Mouse (Mus musculus) embryonic facial prominence, embryonic 10.5 days (tissue): ENCODE measurements around the gene Traf3ip1. TPM values are rescaled to one million over a fixed set of nuclear protein-coding genes. Genes with fewer than 3 reads are reported as not detected.

Source experiments
- DNase-seq: peaks from one replicate; pipeline ENCODE4 v3.0.0-alpha.2; 2017; ENCODE audit warnings: low spot score
- H3K27ac ChIP-seq: fragments of 300-500 bp; sonication (generic); replicated peaks from 2 replicates; pipeline ENCODE4 v1.5.1; 2016; ENCODE audit warnings: mild to moderate bottlenecking
- H3K27me3 ChIP-seq: fragments of 300-500 bp; sonication (generic); replicated peaks from 2 replicates; pipeline ENCODE4 v1.6.1; 2016; ENCODE audit warnings: low read depth, mild to moderate bottlenecking; ENCODE audit not compliant: poor library complexity, severe bottlenecking
- H3K36me3 ChIP-seq: fragments of 300-500 bp; sonication (generic); replicated peaks from 2 replicates; pipeline ENCODE4 v1.6.1; 2016; ENCODE audit warnings: mild to moderate bottlenecking, moderate library complexity
- H3K4me1 ChIP-seq: fragments of 300-500 bp; sonication (generic); 2 replicates; pipeline ENCODE4 v1.6.1; 2016
- H3K4me3 ChIP-seq: fragments of 300-500 bp; sonication (generic); 2 replicates; pipeline ENCODE4 v1.5.1; 2016; ENCODE audit warnings: mild to moderate bottlenecking, moderate library complexity
- H3K9me3 ChIP-seq: fragments of 300-500 bp; sonication (generic); 2 replicates; pipeline ENCODE4 v1.6.1; 2016; ENCODE audit warnings: mild to moderate bottlenecking
- WGBS: fragments of 180-500 bp; shearing (Covaris S2); methylation state at CpG from one replicate; pipeline ENCODE4 v1.1.7; 2016; 5-methylcytosine and 5-hydroxymethylcytosine counted together
- polyA plus RNA-seq: library from polyadenylated mRNA; unstranded; fragments of >200 nt; fragmentation: Nextera tagmentation; extraction: Ambion mirVana; gene quantifications from 2 replicates; pipeline ENCODE4 v1.2.1, GENCODE M21; 2016

Gene Traf3ip1
- polyA plus RNA-seq, 1 experiment from 2014 or later = 12.4 TPM

DNA sequence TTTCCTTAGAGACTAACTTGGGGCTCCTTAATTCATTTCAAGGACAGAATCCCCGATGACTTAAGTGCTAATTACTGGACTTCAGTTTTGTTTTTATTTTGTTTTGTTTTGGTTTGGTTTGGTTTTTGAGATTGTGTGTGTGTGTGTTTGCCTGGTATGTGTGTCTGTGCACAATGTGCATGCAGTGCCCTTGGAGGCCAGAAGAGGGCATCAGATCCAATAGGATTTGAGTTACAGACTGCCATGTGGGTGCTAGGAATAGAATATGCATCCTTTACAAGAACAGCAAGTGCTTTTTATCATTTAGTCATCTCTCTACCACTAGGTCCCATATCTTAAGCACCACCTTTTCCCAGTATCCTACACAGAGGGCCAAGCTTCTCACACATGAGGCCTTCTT lies 15.5 kb upstream of the Traf3ip1 start:
- no peaks in the 10 kb centered on the region for H3K9me3 ChIP-seq
- no peak overlapping the region for H3K4me3 ChIP-seq
- H3K27ac ChIP-seq = no peak overlapping the region
- no peaks in the 10 kb centered on the region for H3K27me3 ChIP-seq
- WGBS = 96% methylated on average over 1 of the region's 1 CpGs
- H3K4me1 ChIP-seq = peaks cover 9% of the 10 kb centered on the region; the same call in 1 of the 2 replicates
- DNase-seq = no peak
- H3K36me3 ChIP-seq = no peaks in the 10 kb centered on the region

DNA sequence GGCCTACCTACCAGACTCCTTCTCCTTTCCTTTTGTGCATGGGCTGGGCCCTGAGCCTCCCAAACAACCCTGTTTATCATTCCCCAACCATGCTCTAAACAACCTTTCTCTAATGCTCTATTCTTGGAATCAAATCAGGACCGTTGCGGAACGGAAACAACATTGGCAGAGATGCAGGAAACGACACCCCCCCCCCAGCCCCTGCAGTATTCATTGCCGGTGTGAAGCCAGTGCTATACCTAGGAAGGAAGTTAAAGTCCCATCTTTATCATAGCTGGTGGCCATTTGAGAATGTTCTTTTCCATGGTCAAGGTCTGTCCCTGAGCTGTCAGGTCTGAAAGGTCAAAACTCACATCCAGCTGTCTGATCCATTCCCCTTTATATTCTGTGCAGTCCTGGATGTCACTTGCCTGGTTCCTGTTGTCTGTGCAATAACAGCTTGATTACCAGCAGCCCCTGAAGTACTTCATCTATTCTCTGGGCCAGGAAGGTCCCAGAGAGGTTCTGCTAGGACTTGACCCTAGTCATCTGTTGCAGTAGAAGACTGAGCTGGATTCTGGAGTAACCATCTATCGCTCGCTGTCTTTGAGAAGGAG lies 11.7 kb upstream of the Traf3ip1 start:
- WGBS = 86% methylated on average over 7 of the region's 7 CpGs
- Histone ChIP-seq H3K27me3 (no peaks in the 10 kb centered on the region), H3K9me3 (no peaks in the 10 kb centered on the region), H3K4me1 (peaks cover 9% of the 10 kb centered on the region; the same call in 1 of the 2 replicates), H3K4me3 (no peak overlapping the region), H3K36me3 (no peaks in the 10 kb centered on the region), H3K27ac (no peak overlapping the region)
- no peak for DNase-seq

DNA sequence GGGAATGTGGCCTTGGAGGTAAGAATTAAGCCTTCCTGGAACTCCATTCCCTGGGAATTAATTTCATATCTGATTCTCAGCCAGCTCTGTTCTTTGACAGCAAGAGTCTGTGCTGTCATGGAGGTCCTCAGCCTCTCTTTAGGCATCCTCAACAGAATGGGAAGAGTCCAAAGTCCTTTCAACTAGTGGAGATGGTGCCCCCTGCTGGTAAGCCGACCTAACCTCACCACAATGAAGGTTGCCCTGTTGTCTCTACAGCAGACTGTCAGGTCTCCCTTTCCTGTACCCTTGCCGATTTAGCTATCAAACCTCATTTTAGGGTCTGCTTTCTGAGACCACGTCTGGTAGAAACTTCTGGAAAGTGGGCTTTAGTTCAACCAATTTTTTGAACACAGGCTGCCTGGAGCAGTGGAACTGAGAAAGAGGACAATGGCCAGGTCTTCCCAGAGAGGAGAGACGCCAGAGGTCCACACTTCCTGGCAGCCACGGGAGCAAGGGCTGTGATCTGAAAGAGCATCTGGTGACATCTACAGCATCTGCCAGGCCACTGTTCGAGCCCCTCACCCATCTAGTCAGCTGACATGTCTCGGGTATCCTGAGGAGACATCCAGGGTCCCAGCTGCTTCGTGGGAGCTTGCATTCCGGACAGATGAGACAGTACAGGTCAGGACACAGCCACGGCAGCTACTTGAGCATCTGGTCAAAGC lies 11.0 kb upstream of the Traf3ip1 start:
- DNase-seq = peak; percentile 78
- Histone ChIP-seq H3K4me3 (no peak overlapping the region), H3K4me1 (peaks cover 9% of the 10 kb centered on the region; the same call in 1 of the 2 replicates), H3K27ac (no peak overlapping the region), H3K27me3 (no peaks in the 10 kb centered on the region), H3K9me3 (no peaks in the 10 kb centered on the region), H3K36me3 (no peaks in the 10 kb centered on the region)
- 46% methylated on average over 10 of the region's 10 CpGs for WGBS

DNA sequence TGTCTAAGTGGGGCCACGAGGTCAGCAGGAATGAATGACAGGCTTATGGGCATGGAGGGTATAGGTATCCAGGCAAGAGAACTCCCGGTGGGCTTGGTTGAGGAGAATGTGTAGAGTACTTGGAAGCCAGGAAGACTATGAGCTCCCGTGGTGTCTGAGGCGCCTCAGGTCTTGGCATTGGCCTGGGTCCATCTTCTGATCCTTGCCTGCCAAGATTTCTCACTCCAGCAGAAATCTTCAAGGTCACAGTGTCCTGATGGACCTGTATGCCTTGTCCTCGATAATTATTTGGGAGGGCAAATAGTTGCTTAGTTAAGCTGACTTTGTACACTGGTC lies 10.5 kb upstream of the Traf3ip1 start:
- Histone ChIP-seq H3K9me3 (no peaks in the 10 kb centered on the region), H3K4me3 (no peak overlapping the region), H3K4me1 (peaks cover 9% of the 10 kb centered on the region; the same call in 1 of the 2 replicates), H3K27ac (no peak overlapping the region), H3K27me3 (no peaks in the 10 kb centered on the region), H3K36me3 (no peaks in the 10 kb centered on the region)
- DNase-seq = no peak
- WGBS = 73% methylated on average over 5 of the region's 5 CpGs

DNA sequence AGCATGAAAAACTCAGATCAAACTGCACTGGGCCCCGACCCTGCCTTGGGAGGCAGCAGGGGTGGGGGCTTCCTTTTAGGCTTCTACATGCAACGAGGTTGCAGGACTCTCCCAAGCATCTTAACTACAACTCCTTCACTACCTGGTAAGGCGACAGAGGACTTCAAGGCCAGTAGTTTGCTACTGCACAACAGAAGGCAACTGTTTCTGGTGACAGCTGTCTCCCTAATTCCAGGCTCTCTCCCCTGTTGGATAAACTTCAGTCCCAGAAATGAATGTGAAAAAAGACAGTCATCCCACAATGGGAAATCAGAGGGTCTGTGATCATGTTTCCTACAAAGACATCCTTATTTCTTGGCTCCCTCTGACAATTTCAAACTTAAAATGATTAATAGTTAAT lies 9.0 kb upstream of the Traf3ip1 start:
- WGBS = 65% methylated on average over 3 of the region's 3 CpGs
- Histone ChIP-seq H3K36me3 (no peaks in the 10 kb centered on the region), H3K9me3 (no peaks in the 10 kb centered on the region), H3K27me3 (no peaks in the 10 kb centered on the region), H3K4me3 (no peak overlapping the region), H3K27ac (no peak overlapping the region), H3K4me1 (peaks cover 9% of the 10 kb centered on the region; the same call in 1 of the 2 replicates)
- no peak for DNase-seq

DNA sequence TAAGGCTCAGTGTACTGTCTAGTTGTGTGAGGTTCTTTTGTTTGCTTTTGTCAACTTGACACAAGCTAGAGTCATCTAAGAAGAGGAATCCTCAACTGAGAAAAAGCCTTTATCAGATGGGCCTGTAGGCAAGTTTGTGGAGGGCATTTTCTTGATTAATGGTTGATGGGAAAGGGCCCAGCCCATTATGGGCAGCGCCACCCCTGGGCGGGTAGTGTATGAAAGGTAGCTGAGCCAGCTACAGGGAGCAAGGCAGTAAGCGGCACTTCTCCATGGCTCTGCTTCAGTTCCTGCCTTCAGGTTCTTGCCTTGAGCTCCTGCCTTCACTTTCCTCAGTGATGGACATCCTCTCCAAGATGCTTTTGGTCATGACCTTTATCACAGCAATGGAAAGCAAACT lies 8.3 kb upstream of the Traf3ip1 start:
- DNase-seq = no peak
- 75% methylated on average over 3 of the region's 3 CpGs for WGBS
- Histone ChIP-seq H3K36me3 (no peaks in the 10 kb centered on the region), H3K27me3 (no peaks in the 10 kb centered on the region), H3K4me1 (peaks cover 9% of the 10 kb centered on the region; the same call in 1 of the 2 replicates), H3K4me3 (no peak overlapping the region), H3K9me3 (no peaks in the 10 kb centered on the region), H3K27ac (no peak overlapping the region)

DNA sequence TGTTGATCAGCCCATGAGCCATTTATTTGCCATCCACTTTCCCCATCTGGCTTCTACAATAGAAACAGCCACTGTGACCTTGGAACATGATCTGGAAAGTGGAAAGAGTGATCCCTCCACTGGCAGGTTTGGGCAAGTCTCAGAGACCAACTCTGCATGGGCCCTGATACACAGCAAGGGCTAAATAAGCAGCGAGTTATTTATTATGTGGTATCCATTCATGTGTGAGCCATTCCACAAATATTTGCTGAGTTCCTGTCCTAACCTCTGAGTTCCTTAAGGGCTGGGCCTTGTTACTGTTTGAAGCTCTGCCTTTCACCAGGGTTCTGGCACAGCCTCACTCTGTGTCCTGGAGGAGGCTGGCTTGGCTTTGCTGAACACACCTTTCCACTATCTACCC lies 4.1 kb upstream of the Traf3ip1 start:
- peaks cover 8% of the 10 kb centered on the region for H3K27me3 ChIP-seq
- H3K36me3 ChIP-seq = no peaks in the 10 kb centered on the region
- no peak overlapping the region for H3K27ac ChIP-seq
- no peak for DNase-seq
- H3K9me3 ChIP-seq = no peaks in the 10 kb centered on the region
- no peak overlapping the region for H3K4me3 ChIP-seq
- WGBS = 76% methylated on average over 1 of the region's 1 CpGs
- peaks cover 14% of the 10 kb centered on the region for H3K4me1 ChIP-seq

DNA sequence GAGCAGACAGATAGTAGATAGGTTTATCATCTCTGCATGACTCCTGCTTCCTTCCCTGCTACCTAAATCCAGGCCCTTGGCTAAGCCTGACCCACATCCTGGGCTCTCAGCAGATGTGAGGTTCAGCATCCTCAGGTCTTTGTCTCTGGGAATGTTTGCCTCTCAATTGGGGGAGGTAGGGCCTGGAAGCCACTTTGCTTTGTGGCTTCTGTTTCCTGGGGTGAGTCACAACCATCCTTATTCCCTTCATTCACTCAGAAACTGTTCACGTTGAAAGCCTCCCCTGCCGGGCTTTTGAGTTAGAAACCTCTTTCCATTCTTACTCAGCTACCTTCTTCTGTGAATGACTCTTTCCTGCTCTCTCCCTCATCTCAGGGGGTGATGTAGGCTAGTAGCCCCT lies 1.7 kb upstream of the Traf3ip1 start:
- H3K4me1 ChIP-seq = peaks cover 24% of the 10 kb centered on the region
- H3K27ac ChIP-seq = no peak overlapping the region
- WGBS = 23% methylated on average over 2 of the region's 2 CpGs
- no peaks in the 10 kb centered on the region for H3K9me3 ChIP-seq
- H3K36me3 ChIP-seq = no peaks in the 10 kb centered on the region
- DNase-seq = no peak
- peaks cover 8% of the 10 kb centered on the region for H3K27me3 ChIP-seq
- no peak overlapping the region for H3K4me3 ChIP-seq

DNA sequence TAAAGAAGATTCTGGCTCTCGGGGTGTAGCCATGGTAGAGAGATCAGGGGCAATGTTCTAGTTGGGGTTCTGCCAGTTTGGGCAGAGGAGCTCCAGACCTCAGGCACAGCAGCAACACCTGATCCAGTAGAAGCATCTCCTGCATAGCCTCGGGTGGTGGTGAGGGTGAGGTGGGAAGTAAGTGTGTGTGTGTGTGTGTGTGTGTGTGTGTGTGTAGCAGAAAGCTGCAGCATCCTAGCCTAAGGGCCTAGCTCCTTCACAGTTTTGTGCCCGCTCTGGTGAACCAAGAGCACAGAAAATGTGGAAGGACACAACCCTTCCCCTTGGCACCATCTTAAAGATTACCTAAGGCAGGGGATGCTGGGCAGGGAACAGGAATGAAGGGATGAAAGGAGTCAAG lies 509 bp upstream of the Traf3ip1 start:
- 53% methylated on average over 3 of the region's 3 CpGs for WGBS
- DNase-seq = no peak
- Histone ChIP-seq H3K27me3 (peaks cover 8% of the 10 kb centered on the region), H3K27ac (peak overlapping the region; percentile 83; the same call in 1 of the 2 replicates), H3K4me1 (peaks cover 24% of the 10 kb centered on the region), H3K9me3 (no peaks in the 10 kb centered on the region), H3K36me3 (peaks cover 7% of the 10 kb centered on the region), H3K4me3 (peak overlapping the region; percentile 93)

DNA sequence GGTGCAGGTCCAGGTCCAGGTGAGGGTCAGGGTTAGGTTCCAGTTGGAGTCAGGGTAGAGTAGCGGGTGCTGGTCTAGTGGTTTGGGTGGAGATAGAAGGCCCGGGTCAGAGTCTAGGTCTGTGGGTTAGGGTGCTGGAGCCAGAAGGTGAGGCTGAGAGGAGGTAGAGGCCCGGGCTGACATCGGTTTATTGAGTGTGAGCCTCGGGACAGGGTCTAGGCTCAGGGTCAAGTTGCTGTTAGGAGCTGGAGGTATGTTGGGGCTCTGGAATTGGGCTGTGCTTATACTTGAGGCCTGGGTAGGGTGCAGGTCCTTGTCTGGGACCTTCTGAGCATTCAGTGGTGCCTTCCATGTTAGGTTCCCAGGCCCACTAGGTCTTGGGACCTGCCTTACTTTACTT lies 874 bp downstream of the Traf3ip1 start:
- Histone ChIP-seq H3K27ac (peak overlapping the region; percentile 83; the same call in 1 of the 2 replicates), H3K36me3 (peaks cover 19% of the 10 kb centered on the region), H3K4me1 (peaks cover 24% of the 10 kb centered on the region), H3K4me3 (peak overlapping the region; percentile 93), H3K27me3 (peaks cover 8% of the 10 kb centered on the region), H3K9me3 (no peaks in the 10 kb centered on the region)
- DNase-seq = no peak
- 55% methylated on average over 5 of the region's 5 CpGs for WGBS

DNA sequence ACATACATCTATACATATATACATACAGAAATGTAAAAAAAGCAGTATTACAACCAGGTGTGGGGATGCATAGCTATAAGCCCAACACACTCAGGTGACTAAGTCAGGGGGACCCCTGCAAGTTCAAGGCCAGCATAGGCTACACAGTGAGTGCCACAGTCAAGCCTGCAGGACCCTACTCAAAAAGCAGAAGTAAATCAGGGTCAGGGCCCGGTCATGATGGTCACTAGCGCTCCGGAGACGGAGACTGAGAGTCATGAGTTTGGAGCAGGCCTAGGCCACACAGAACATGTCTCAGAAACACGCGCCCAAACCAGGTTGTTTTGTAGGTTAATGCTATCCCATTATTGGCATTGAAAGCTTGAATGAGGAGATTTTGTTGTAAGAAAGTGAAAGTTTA lies 4.1 kb downstream of the Traf3ip1 start:
- no peak overlapping the region for H3K4me3 ChIP-seq
- no peak for DNase-seq
- WGBS = 93% methylated on average over 6 of the region's 6 CpGs
- no peak overlapping the region for H3K27ac ChIP-seq
- peaks cover 24% of the 10 kb centered on the region for H3K4me1 ChIP-seq
- peaks cover 4% of the 10 kb centered on the region for H3K27me3 ChIP-seq
- H3K36me3 ChIP-seq = peaks cover 49% of the 10 kb centered on the region
- no peaks in the 10 kb centered on the region for H3K9me3 ChIP-seq

DNA sequence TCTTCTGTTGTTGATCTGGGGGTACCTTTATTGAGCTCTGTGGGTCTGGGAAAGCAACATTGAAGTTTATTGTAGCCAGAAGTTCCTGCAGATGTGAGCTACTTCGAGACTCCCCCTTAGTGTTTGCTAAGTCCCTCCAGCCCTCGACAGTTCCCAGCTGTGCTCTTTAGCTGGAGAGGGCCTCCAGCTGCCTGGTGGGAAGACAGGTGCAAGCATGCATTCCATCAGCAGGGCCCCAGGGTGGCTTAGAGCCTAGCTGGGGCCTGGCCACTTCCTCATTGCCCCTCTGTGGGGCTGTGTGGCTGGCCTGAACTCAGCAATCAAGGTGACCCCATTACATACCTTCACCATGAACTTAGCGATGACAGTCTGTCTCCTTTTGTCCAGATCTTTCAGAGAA lies 10.2 kb downstream of the Traf3ip1 start:
- WGBS = 74% methylated on average over 3 of the region's 3 CpGs
- Histone ChIP-seq H3K27ac (no peak overlapping the region), H3K4me1 (no peaks in the 10 kb centered on the region), H3K27me3 (no peaks in the 10 kb centered on the region), H3K9me3 (no peaks in the 10 kb centered on the region), H3K4me3 (no peak overlapping the region), H3K36me3 (peaks cover 85% of the 10 kb centered on the region)
- DNase-seq = no peak

DNA sequence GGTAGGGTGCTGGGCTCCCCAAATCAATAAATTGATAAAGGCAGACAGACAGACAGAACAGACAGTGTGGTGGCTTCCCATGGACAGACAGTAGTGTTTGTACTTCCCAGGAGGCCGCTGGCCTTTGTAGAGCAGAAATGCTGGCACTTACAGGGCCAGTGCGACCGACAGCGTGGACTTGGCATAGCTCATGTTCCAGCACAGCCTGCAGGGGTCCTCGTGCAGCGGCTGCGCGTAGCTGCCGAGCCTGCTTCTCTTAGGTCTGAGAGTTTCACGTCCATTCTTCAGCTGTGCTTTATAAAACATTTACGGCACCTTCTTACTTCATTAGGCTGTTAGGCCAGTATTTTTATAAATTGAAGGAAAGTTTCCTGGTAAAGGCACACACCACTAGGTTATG lies 20.5 kb downstream of the Traf3ip1 start:
- Histone ChIP-seq H3K9me3 (no peaks in the 10 kb centered on the region), H3K27me3 (no peaks in the 10 kb centered on the region), H3K36me3 (peaks cover 74% of the 10 kb centered on the region), H3K27ac (no peak overlapping the region), H3K4me3 (no peak overlapping the region), H3K4me1 (no peaks in the 10 kb centered on the region)
- 82% methylated on average over 11 of the region's 11 CpGs for WGBS
- no peak for DNase-seq
